Mouse (Mus musculus): ENCODE data around the gene Lrch1.

Gene Lrch1

GRCm38 (mm10) chr14:74947376-74948013 is at the start of gene Lrch1:
Gene Lrch1 (minus strand): TSS chr14:74947876.
- peak; percentile 84 to 89 for DNase-seq

DNA sequence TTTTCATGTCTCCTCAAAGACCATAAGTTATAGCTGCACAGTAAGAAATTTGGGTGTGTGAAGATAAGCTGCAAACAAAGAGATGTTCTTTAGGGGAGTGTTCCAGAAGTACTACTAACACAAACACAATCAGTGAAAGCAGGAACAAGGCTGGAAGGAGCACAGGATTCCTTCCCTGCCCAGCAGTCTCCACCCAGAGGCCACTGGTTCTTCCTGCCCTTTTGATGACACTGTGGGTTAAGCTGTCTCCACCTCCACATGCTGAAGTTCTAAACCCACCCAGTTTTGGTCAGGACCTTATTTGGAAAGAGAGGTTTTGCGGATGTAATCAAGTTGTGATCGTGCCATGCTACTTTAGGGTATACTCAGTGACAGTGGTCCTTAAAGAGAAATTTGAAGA is 49.4 kb upstream of the Lrch1 start:
- DNase-seq, result no peak

DNA sequence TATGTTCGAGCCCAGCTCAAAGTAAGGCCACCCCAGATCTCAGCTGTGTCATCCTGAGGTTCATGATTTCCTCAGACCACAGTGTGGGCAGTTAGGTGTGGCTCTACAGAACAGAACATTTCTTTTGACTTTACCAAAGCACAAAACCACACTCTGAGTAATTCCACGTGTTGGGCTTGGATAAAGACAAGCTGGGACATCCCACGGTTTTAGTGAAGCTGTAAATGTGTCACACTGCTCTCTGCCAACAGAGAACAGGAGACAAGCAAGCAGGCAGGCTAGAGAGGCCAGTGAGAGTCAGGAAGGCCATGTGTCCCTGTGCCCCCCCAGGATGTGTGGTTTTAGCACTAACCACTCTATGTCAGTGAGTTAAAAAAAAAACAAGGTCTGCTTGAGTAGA is 48.9 kb upstream of the Lrch1 start:
- no peak for DNase-seq

- DNase-seq, result peak in 1 of 2 experiments; percentile 17
Observed at GRCm38 (mm10) chr14:74990504-74990903, 42.8 kb upstream of the Lrch1 start.

DNA sequence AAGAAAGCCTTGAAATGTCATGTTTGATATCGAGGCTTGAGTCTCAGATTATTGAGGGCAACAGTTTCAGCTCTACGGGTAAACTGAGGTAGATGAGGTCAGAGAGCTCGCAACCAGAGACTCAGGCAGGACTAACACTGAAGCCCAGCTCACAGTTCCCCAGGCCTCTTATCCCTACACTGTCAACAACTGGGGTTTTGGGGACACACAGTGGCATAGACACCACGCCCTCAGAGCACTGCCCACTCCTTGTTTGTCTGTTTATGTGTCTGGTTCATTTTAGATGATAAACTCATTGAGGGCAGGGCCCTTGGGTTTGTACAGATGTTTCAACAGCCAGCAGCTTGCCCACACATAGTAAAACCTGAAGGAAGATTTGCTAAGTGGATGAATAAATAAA is 42.2 kb upstream of the Lrch1 start:
- no peak for DNase-seq

DNA sequence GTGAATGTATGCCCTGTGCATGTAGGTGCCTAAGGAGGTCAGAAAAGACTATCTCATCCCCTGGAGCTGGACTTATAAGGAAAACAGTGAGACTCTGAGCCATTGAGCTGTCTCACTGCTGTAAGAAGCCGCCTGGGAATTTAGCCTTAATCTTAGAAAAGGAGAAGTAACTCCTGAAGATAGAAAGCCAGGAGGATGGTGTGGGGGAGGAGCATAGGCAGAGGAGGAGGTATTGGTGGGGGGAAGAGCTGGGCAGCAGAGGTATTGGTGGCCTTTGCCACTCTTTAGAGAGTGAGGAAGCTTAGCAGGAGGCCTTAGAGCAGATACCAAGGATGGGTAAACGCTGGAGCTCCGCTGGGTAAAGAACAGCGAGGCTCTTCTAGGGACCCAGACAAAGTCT is 41.6 kb upstream of the Lrch1 start:
- DNase-seq, result no peak

GRCm38 (mm10) chr14:74986527-74986926 is 38.9 kb upstream of the Lrch1 start:
- no peak for DNase-seq

DNA sequence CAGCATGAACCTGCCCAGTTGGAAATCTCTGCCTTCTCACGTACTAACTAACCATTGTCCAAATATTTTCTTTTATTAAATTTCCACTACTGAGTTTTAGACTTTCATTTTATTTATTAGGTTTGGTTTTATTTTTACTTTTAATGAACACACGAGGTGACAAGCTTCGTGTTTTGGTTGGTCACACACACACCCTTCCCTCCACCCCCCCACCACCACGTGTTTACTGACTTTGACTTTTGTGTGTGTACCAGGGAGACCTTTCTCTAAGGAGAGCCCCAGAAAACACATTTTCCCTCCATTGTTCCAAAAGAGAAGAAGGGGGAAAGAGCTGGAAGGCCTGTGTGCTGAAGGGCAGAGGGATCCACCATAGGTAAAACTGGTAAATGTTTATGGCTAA is 38.0 kb upstream of the Lrch1 start:
- no peak for DNase-seq

DNA sequence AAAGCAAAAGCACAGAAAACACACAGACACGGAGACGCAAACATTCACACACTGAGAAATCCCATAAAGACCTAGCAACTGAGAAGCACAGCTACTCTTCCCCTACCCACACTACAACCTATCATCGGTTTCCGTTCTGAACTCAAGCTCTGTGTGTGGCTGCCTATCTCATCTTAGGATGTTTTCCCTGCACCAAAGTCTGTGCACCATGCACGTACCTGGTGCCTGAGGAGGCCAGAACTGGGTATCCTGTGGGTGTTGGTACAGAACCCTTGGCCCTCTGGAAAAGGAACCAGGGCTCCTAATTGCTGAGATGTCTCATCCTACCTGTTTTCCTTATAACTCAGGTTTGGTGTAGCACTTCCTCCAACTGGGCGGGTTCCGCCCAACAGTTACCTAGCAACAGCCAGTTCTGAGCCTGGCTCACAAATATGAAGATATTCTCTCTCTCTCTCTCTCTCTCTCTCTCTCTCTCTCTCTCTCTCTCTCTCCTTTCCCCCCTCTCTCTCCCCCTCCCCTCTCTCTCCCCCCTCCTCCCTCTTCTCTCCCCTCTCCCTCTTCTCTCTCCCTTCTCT is 37.2 kb upstream of the Lrch1 start:
- no peak for DNase-seq

DNA sequence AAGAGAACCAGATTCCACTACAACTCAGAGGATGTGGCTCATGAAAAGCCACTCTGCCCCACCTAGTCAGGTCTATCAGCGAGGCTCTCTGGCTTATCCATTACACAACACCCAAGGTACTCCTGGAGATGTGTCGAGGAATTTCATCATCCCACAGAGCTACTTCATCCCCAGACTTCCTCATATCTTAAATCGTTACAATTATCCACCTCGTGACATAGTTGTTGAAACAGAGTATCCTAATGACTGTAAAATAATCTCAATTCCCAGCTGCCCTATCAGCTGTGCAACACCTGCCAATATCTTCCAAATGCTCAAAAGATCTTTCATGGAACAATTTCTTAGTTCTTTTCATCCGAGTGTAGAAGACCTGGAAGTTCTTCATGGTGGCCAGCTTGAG is 35.4 kb upstream of the Lrch1 start:
- no peak for DNase-seq

- DNase-seq, result no peak
Observed at GRCm38 (mm10) chr14:74981016-74981415, 33.3 kb upstream of the Lrch1 start.

- DNase-seq, result no peak
Observed at GRCm38 (mm10) chr14:74976972-74977371, 29.3 kb upstream of the Lrch1 start.

GRCm38 (mm10) chr14:74974136-74974651 is 26.5 kb upstream of the Lrch1 start:
- no peak for DNase-seq

DNA sequence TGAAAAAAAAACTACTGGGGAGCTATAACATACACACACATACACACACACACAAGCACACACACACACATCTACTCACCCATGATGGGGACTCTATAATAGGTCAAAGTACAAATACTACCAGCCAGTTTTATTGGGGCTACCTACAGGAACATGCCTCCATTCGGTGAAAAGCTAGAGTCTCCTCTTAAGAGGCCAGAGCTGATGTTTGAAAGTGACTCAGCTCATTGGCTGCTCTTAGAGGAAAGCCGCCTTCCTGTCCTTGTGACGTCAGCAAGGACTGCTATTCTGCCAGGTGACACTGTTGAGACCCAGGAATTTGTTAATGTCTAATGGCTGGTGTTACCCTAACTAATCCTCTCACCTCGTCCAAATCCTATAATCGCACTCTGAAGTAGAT is 25.0 kb upstream of the Lrch1 start:
- DNase-seq, result no peak

DNA sequence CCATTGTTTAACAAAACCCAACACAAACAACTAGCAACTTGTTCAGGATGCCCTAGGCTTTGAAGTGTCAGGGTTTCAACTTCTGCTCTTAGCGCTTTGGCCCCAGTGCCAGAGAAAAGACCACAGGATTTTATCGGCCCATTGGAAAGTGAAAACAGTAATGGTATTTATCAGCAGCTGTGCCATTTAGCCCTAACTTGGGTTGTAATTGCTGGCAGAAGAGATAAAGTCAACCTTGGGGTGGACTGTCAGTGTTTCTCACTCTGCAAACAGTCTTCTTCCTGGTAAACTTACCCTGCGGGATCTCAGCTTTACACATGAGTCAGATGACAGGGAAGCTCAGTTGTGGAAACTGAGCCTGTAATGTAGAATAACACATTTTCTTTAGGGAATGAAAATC is 24.5 kb upstream of the Lrch1 start:
- no peak for DNase-seq

GRCm38 (mm10) chr14:74963402-74963764 is 15.7 kb upstream of the Lrch1 start:
- no peak for DNase-seq

DNA sequence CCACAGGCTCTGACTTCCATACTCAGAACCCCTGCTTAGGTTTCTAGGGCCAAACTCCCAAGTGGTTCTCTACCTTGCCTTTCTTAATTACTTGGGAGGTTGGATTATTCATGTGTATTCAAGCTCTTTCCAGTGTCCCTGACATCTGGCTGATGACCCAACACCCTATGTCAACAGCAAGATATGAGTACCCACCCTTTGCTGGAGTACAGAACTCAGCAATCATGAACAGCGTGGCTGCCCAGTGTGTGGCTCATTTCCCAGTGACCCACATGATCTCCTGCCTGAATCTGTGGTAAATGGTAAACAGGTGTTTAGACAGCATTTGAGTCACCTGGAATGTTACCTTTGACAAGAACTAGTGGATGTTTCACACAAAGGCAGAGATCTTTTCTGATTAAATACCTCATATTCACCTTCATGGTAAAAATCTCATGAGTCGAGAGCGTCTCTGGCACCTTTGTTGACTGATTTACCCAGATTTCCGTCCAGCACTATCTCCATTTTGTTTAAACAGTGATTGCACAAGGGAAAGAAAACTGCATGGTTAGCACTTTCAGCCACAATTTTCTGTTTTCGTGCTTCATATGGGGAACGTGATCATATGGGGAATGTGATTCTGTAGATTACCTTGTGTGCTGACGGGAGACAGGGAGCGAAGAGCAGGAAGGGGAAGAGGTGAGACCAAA is 15.2 kb upstream of the Lrch1 start:
- no peak for DNase-seq

GRCm38 (mm10) chr14:74960568-74960967 is 12.9 kb upstream of the Lrch1 start:
- DNase-seq, result no peak

DNA sequence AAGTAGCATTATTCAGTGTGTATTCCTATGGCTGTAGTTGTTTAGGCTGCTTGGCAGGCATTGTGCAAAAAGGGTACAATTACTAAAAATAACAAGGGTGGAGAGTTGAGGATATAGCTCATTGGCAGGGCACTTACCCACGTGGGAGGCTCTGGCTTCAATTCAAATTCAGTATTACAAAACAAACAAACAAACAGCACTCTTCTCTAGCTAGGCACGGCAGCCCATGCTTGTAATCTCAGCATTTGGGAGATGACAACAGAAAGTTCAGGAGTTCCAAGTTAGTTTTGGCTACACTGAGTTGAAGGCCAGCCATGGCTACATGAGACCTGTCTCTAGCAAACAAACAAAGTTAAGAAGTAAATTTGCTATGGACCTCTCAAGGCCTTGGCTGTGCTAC is 9.0 kb upstream of the Lrch1 start:
- DNase-seq, result no peak

DNA sequence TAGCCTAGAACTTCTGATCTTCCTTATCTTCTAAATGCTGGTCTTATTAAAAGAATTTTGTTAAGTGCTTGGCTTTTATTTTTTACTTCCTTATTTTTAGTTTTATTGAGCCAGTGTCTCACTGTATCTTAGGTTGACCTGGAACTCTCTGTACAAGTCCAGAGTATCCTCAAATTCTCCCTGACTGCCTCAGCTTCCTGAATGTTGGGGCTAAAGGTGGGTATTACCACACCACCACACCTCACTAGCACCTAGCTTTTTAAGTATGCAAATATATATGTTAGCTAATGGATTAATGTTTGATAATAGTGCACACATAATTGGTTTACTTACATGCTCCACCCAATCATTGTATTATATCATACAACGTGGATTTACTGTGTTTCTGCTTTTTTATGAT is 8.6 kb upstream of the Lrch1 start:
- DNase-seq, result no peak

DNA sequence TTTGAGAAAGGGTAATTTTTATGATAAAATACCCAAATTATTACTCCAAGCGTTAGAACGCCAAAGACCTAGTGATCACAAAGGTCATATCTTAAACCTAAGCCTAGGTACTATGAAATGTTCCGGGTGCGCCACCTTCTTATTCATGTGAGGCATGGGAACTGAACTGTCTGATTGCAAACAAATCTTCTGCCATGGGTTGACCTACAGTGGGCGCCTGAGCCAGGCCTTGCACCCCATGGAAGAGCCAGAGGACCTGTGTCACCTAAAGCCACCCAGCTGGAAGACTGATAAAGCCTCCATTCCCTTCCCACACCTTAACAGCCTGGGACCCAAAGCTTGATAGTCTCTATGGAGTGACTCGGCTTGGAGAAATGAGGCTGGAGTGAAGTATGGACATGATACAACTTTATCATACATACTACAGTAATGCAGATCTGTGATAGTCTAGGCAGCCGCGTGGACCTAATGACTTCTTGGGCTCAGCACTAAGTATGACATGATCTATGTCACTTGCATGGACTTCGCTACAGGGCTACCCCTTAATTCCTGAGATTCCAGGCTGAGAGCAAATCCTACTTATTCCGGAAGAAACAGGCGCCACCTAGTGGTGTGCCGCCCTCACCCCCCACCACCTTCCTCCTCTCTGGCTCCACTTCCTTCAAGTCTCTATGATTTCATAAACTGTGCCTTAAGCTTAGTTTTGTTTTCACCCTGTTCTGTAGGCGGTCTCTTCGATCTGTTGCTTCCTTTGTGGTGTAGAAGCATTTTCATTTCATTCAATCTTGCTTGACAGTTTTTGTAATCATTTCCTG is 957 bp upstream of the Lrch1 start:
- DNase-seq, result peak; percentile 60 to 80

DNA sequence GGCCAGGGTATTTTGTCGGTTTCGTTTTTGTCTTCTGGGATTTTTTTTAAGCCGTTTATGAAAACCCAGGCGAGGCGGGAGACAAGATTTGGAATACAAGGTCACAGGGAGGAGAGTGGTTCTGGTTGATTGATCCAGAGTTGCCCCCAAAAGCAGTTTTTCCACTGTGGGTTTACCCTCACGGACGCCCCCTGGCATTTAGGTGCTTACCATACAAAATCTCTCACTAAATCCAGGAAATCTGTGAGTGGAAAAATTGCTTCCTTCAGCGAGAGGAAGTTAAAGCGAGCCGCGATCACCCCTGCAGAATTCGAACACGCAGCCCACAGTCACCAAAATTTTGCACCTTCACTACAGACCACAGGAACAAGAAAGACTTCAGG is 329 bp upstream of the Lrch1 start:
- DNase-seq, result no peak

DNA sequence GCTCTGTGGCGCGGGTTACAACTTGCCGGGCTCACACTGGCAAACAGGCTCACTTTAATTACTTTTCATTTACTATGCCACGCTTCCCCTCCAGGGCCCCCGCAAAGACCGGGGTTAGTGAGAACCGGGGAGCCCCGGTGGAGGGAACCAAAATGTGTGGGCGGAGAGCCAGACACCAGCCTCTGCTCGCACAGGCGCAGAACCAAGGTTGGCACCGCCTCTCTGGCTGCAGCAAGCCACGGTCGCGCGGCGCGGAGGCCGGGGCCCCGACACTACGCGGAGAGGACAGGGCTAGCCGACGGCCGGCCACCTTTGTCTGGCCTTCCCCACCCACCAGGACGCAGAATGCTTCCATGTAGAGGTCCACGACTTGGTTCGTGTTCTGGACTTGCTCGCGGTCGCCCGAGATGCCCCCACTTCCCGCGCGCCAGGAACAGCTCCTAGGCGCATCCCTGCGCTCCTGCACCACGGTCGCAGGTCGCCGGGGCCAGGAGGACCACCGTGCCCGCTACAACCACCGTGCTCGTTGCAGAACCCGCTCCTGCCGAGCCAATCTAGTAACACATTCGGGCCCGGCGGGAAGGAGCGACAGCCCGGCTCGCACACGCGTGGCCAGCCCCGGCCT is 813 bp downstream of the Lrch1 start:
- peak; percentile 87 to 92 for DNase-seq

All from cerebellum, postnatal 25 days (tissue).